Mouse (Mus musculus): ENCODE data around the gene Gm42742. TPM values are rescaled to one million over a fixed set of nuclear protein-coding genes. Genes with fewer than 3 reads are reported as not detected.
A peak's percentile ranks its signal among the peaks of the same experiment; 100 is the strongest.

Gene Gm42742
- total and polyA plus RNA-seq, 3 experiments = 13.8 to 27.2 TPM; not detected in 1

- H3K36me3 ChIP-seq (ENCODE audit: control insufficient read depth in 1 of 2, insufficient read depth in 2 of 2, low read length in 2 of 2) = peaks cover 0 to 12% of the 10 kb centered on the region in 2 experiments; a peak in 2 of 4 replicates
- peaks cover 8% of the 10 kb centered on the region for H3K79me2 ChIP-seq (ENCODE audit: control insufficient read depth, insufficient read depth, low read length, poor library complexity)
These were observed 39.3 kb downstream of the Gm42742 start for GRCm38 (mm10) chr7:126981601-126982000.

GRCm38 (mm10) chr7:126978841-126979240 is 42.1 kb downstream of the Gm42742 start:
- DNase-seq (ENCODE audit: low read depth, low spot score) = no peak
- Histone ChIP-seq H3K9me3 (replicated peaks; ENCODE audit: insufficient read depth, low read length) (no peaks in the 10 kb centered on the region), H3K9ac (ENCODE audit: control insufficient read depth, low read depth, low read length, poor library complexity, severe bottlenecking) (no peak overlapping the region), H3K79me2 (ENCODE audit: control insufficient read depth, insufficient read depth, low read length, poor library complexity) (peaks cover 12% of the 10 kb centered on the region), H3K27me3 (ENCODE audit: control insufficient read depth in 1 of 2, insufficient read depth in 2 of 2, low read length in 2 of 2) (no peaks in the 10 kb centered on the region), H3K36me3 (ENCODE audit: control insufficient read depth in 1 of 2, insufficient read depth in 2 of 2, low read length in 2 of 2) (peaks cover 0 to 14% of the 10 kb centered on the region in 2 experiments; a peak in 2 of 4 replicates), H3K4me1 (ENCODE audit: control insufficient read depth in 1 of 2, insufficient read depth in 2 of 2, low read length in 2 of 2) (peaks cover 0 to 22% of the 10 kb centered on the region in 2 experiments; a peak in 2 of 4 replicates), H3K27ac (ENCODE audit: control insufficient read depth, low read depth, low read length) (no peak overlapping the region), H3K4me3 (ENCODE audit: control insufficient read depth in 1 of 2, insufficient read depth in 1 of 2, low read depth in 2 of 2, low read length in 2 of 2) (no peak overlapping the region)
- TF ChIP-seq ZC3H11A (IDR thresholded peaks at IDR 0.05; ENCODE audit: low read depth, low read length) (no peak), KAT2A (conservative IDR thresholded peaks at IDR 0.05; ENCODE audit: low read depth, low read length) (no peak), POLR2A (IDR thresholded peaks at IDR 0.05; ENCODE audit: control insufficient read depth in 1 of 2, insufficient read depth in 1 of 2, low read depth in 1 of 2, low read length in 2 of 2, poor library complexity in 1 of 2) (no peak), ELF1 (IDR thresholded peaks at IDR 0.05; ENCODE audit: low read depth, low read length) (no peak), MEF2A (IDR thresholded peaks at IDR 0.05; ENCODE audit: extremely low read depth, insufficient replicate concordance, low read depth, low read length, poor library complexity, severe bottlenecking) (no peak), ZNF384 (IDR thresholded peaks at IDR 0.05; ENCODE audit: low read depth, low read length) (no peak), MAZ (IDR thresholded peaks at IDR 0.05; ENCODE audit: low read depth, low read length) (no peak), SIN3A (IDR thresholded peaks at IDR 0.05; ENCODE audit: low read length) (no peak), SMC3 (IDR thresholded peaks at IDR 0.05; ENCODE audit: low read depth, low read length) (no peak), POLR2AphosphoS2 (IDR thresholded peaks at IDR 0.05; ENCODE audit: low read length) (no peak), MYC (IDR thresholded peaks at IDR 0.05; ENCODE audit: low read depth, low read length) (no peak), ETS1 (IDR thresholded peaks at IDR 0.05; ENCODE audit: low read depth, low read length) (no peak), CHD1 (IDR thresholded peaks at IDR 0.05; ENCODE audit: low read depth, low read length) (no peak), MAFK (IDR thresholded peaks at IDR 0.05; ENCODE audit: borderline replicate concordance, low read depth, low read length) (no peak), GATA1 (IDR thresholded peaks at IDR 0.05; ENCODE audit: low read depth, low read length) (no peak), CTCF (IDR thresholded peaks at IDR 0.05 in 2 of 3, conservative IDR thresholded peaks at IDR 0.05 in 1 of 3; ENCODE audit: control insufficient read depth in 1 of 3, insufficient read depth in 1 of 3, low read depth in 2 of 3, low read length in 3 of 3, poor library complexity in 1 of 3, severe bottlenecking in 1 of 3) (no peak), HCFC1 (IDR thresholded peaks at IDR 0.05; ENCODE audit: low read depth, low read length) (no peak), TCF12 (IDR thresholded peaks at IDR 0.05; ENCODE audit: low read depth, low read length) (no peak), RCOR1 (IDR thresholded peaks at IDR 0.05; ENCODE audit: low read depth, low read length) (no peak), POLR2AphosphoS5 (IDR thresholded peaks at IDR 0.05; ENCODE audit: borderline replicate concordance, low read depth, low read length) (no peak)

More at GRCm38 (mm10) chr7:126981601-126982000, 39.3 kb downstream of the Gm42742 start:
- no peaks in the 10 kb centered on the region for H3K9me3 ChIP-seq (replicated peaks; ENCODE audit: insufficient read depth, low read length)
- H3K4me3 ChIP-seq (ENCODE audit: control insufficient read depth in 1 of 2, insufficient read depth in 1 of 2, low read depth in 2 of 2, low read length in 2 of 2) = no peak overlapping the region
- TF ChIP-seq UBTF (IDR thresholded peaks at IDR 0.05; ENCODE audit: borderline replicate concordance, insufficient read depth, low read depth, low read length) = no peak
- TF ChIP-seq RAD21 (IDR thresholded peaks at IDR 0.05; ENCODE audit: low read depth, low read length) = no peak
- no peak for TF ChIP-seq TAL1 (IDR thresholded peaks at IDR 0.05; ENCODE audit: low read length)
- no peak for TF ChIP-seq E2F4 (IDR thresholded peaks at IDR 0.05; ENCODE audit: borderline replicate concordance, low read depth, low read length)
- no peak for TF ChIP-seq CHD2 (IDR thresholded peaks at IDR 0.05; ENCODE audit: low read length)
- TF ChIP-seq MAX (IDR thresholded peaks at IDR 0.05; ENCODE audit: low read length) = no peak
- no peak; a peak in 1 of 4 replicates for TF ChIP-seq POLR2A (IDR thresholded peaks at IDR 0.05; ENCODE audit: control insufficient read depth in 1 of 2, insufficient read depth in 1 of 2, low read depth in 1 of 2, low read length in 2 of 2, poor library complexity in 1 of 2)
- TF ChIP-seq SIN3A (IDR thresholded peaks at IDR 0.05; ENCODE audit: low read length) = no peak
- no peak for TF ChIP-seq TBP (IDR thresholded peaks at IDR 0.05; ENCODE audit: low read depth, low read length)
- TF ChIP-seq BHLHE40 (IDR thresholded peaks at IDR 0.05; ENCODE audit: borderline replicate concordance, low read depth, low read length) = no peak
- no peak for TF ChIP-seq GABPA (IDR thresholded peaks at IDR 0.05; ENCODE audit: low read depth, low read length)
- no peak for TF ChIP-seq CHD1 (IDR thresholded peaks at IDR 0.05; ENCODE audit: low read depth, low read length)
- TF ChIP-seq ELF1 (IDR thresholded peaks at IDR 0.05; ENCODE audit: low read depth, low read length) = no peak
- TF ChIP-seq USF1 (IDR thresholded peaks at IDR 0.05; ENCODE audit: low read depth, low read length) = no peak
- TF ChIP-seq RCOR1 (IDR thresholded peaks at IDR 0.05; ENCODE audit: low read depth, low read length) = no peak
- TF ChIP-seq EP300 (IDR thresholded peaks at IDR 0.05; ENCODE audit: low read depth in 1 of 2, low read length in 2 of 2) = no peak
- TF ChIP-seq TCF12 (IDR thresholded peaks at IDR 0.05; ENCODE audit: low read depth, low read length) = no peak
- no peak overlapping the region for H3K27ac ChIP-seq (ENCODE audit: control insufficient read depth, low read depth, low read length)
- DNase-seq (ENCODE audit: low read depth, low spot score) = peak; percentile 29
- no peak overlapping the region for H3K9ac ChIP-seq (ENCODE audit: control insufficient read depth, low read depth, low read length, poor library complexity, severe bottlenecking)
- no peaks in the 10 kb centered on the region for H3K27me3 ChIP-seq (ENCODE audit: control insufficient read depth in 1 of 2, insufficient read depth in 2 of 2, low read length in 2 of 2)
- H3K4me1 ChIP-seq (ENCODE audit: control insufficient read depth in 1 of 2, insufficient read depth in 2 of 2, low read length in 2 of 2) = peaks cover 0 to 17% of the 10 kb centered on the region in 2 experiments; a peak in 2 of 4 replicates

Data from MEL (cell line).